Mouse (Mus musculus) hindbrain, embryonic 14.5 days (tissue): Measurements from ENCODE around the gene Ispd. TPM values are rescaled to one million over a fixed set of nuclear protein-coding genes. Genes with fewer than 3 reads are reported as not detected.

Experiments
- ATAC-seq: fragments of 200-750 bp; cut with Nextera tagmentation; 2 replicates; pipeline ENCODE4 v1.8.0; 2017; ENCODE audit warnings: moderate number of reproducible peaks, mild to moderate bottlenecking, moderate TSS enrichment, moderate library complexity; ENCODE audit not compliant: low FRiP score
- DNase-seq: peaks from one replicate; pipeline ENCODE4 v3.0.0-alpha.2; 2015; ENCODE audit warnings: low spot score
- H3K27ac ChIP-seq: fragments of 300-500 bp; sonication (generic); 2 replicates; pipeline ENCODE4 v1.5.1; 2014; ENCODE audit warnings: mild to moderate bottlenecking, moderate library complexity
- H3K27me3 ChIP-seq: fragments of 300-500 bp; sonication (generic); 2 replicates; pipeline ENCODE4 v1.6.1; 2014; ENCODE audit warnings: mild to moderate bottlenecking, low read length, mixed read lengths; ENCODE audit not compliant: control insufficient read depth, insufficient read depth
- H3K36me3 ChIP-seq: fragments of 300-500 bp; sonication (generic); replicated peaks from 2 replicates; pipeline ENCODE4 v1.6.1; 2014; ENCODE audit not compliant: control insufficient read depth, insufficient read depth
- H3K4me1 ChIP-seq: fragments of 300-500 bp; sonication (generic); replicated peaks from 2 replicates; pipeline ENCODE4 v1.6.1; 2014; ENCODE audit warnings: antibody characterized with exemption, low read length, mixed read lengths; ENCODE audit not compliant: control insufficient read depth, insufficient read depth
- H3K4me2 ChIP-seq: fragments of 300-500 bp; sonication (generic); replicated peaks from 2 replicates; pipeline ENCODE4 v1.6.1; 2014; ENCODE audit warnings: mild to moderate bottlenecking, moderate library complexity
- H3K4me3 ChIP-seq: fragments of 300-500 bp; sonication (generic); replicated peaks from 2 replicates; pipeline ENCODE4 v1.5.1; 2014; ENCODE audit warnings: mild to moderate bottlenecking, low read length
- H3K9ac ChIP-seq: fragments of 300-500 bp; sonication (generic); 2 replicates; pipeline ENCODE4 v1.6.1; 2014
- H3K9me3 ChIP-seq: fragments of 300-500 bp; sonication (generic); 2 replicates; pipeline ENCODE4 v1.6.1; 2016; ENCODE audit warnings: low read length; ENCODE audit not compliant: control insufficient read depth
- WGBS: fragments of 180-500 bp; shearing (Covaris S2); extraction: QIAGEN DNeasy Blood & Tissue Kit; methylation state at CpG from one replicate; pipeline ENCODE4 v1.1.7; 2014; 5-methylcytosine and 5-hydroxymethylcytosine counted together
- polyA plus RNA-seq: library from polyadenylated mRNA; unstranded; fragments of >200 nt; fragmentation: Nextera tagmentation; extraction: Ambion mirVana; gene quantifications from 2 replicates; pipeline ENCODE4 v1.2.1, GENCODE M21; 2014

The Ispd gene
- polyA plus RNA-seq, 1 experiment from 2014 or later = 14.9 TPM

- Histone ChIP-seq H3K27ac (no peak overlapping the region), H3K36me3 (no peaks in the 10 kb centered on the region), H3K4me2 (no peak overlapping the region), H3K4me3 (no peak overlapping the region), H3K27me3 (no peaks in the 10 kb centered on the region), H3K9me3 (no peaks in the 10 kb centered on the region), H3K9ac (no peak overlapping the region), H3K4me1 (peaks cover 10% of the 10 kb centered on the region; the same call in 1 of the 2 replicates)
- 80% methylated on average over 5 of the region's 5 CpGs for WGBS
- ATAC-seq (peak; percentile 54; the same call in 1 of the 2 replicates), DNase-seq (no peak)
These were observed 289.1 kb downstream of the Ispd start for GRCm38 (mm10) chr12:36670164-36670908.

GRCm38 (mm10) chr12:36670915-36671579 is 289.8 kb downstream of the Ispd start:
- ATAC-seq (peak; percentile 81), DNase-seq (peak; percentile 68)
- Histone ChIP-seq H3K27ac (no peak overlapping the region), H3K4me1 (peaks cover 10% of the 10 kb centered on the region; the same call in 1 of the 2 replicates), H3K27me3 (no peaks in the 10 kb centered on the region), H3K9ac (no peak overlapping the region), H3K4me2 (no peak overlapping the region), H3K36me3 (no peaks in the 10 kb centered on the region), H3K9me3 (no peaks in the 10 kb centered on the region), H3K4me3 (no peak overlapping the region)
- WGBS = 47% methylated on average over 10 of the region's 10 CpGs

GRCm38 (mm10) chr12:36674481-36674880 is 293.2 kb downstream of the Ispd start:
- Histone ChIP-seq H3K9me3 (no peaks in the 10 kb centered on the region), H3K27ac (no peak overlapping the region), H3K4me2 (no peak overlapping the region), H3K9ac (no peak overlapping the region), H3K27me3 (no peaks in the 10 kb centered on the region), H3K4me3 (no peak overlapping the region), H3K4me1 (no peaks in the 10 kb centered on the region), H3K36me3 (no peaks in the 10 kb centered on the region)
- no peak for ATAC-seq
- 50% methylated on average over 2 of the region's 2 CpGs for WGBS
- no peak for DNase-seq

GRCm38 (mm10) chr12:36678220-36678619 is 297.0 kb downstream of the Ispd start:
- no peak for DNase-seq
- 91% methylated on average over 4 of the region's 4 CpGs for WGBS
- H3K4me3 ChIP-seq = no peak overlapping the region
- ATAC-seq = peak; percentile 27; the same call in 1 of the 2 replicates
- H3K27me3 ChIP-seq = no peaks in the 10 kb centered on the region
- H3K36me3 ChIP-seq = no peaks in the 10 kb centered on the region
- no peaks in the 10 kb centered on the region for H3K9me3 ChIP-seq
- no peak overlapping the region for H3K27ac ChIP-seq
- no peaks in the 10 kb centered on the region for H3K4me1 ChIP-seq
- H3K9ac ChIP-seq = no peak overlapping the region
- H3K4me2 ChIP-seq = no peak overlapping the region

GRCm38 (mm10) chr12:36680883-36681505 is 299.7 kb downstream of the Ispd start:
- DNase-seq = no peak
- WGBS = 32% methylated on average over 2 of the region's 2 CpGs
- Histone ChIP-seq H3K4me3 (no peak overlapping the region), H3K36me3 (no peaks in the 10 kb centered on the region), H3K4me1 (no peaks in the 10 kb centered on the region), H3K27ac (no peak overlapping the region), H3K27me3 (no peaks in the 10 kb centered on the region), H3K9ac (no peak overlapping the region), H3K9me3 (no peaks in the 10 kb centered on the region), H3K4me2 (no peak overlapping the region)
- ATAC-seq = peak; percentile 48; the same call in 1 of the 2 replicates

GRCm38 (mm10) chr12:36681779-36682178 is 300.5 kb downstream of the Ispd start:
- no peak for DNase-seq
- Histone ChIP-seq H3K9ac (no peak overlapping the region), H3K27me3 (no peaks in the 10 kb centered on the region), H3K4me3 (no peak overlapping the region), H3K4me2 (no peak overlapping the region), H3K9me3 (no peaks in the 10 kb centered on the region), H3K27ac (no peak overlapping the region), H3K36me3 (no peaks in the 10 kb centered on the region), H3K4me1 (no peaks in the 10 kb centered on the region)
- 82% methylated on average over 6 of the region's 6 CpGs for WGBS
- no peak for ATAC-seq

GRCm38 (mm10) chr12:36694072-36694471 is 312.8 kb downstream of the Ispd start:
- Histone ChIP-seq H3K4me1 (0 out of 2 replicates have a peak, but pooled peaks cover 4% of the 10 kb centered on the region), H3K27me3 (no peaks in the 10 kb centered on the region), H3K4me3 (no peak overlapping the region), H3K27ac (no peak overlapping the region), H3K9ac (no peak overlapping the region), H3K9me3 (no peaks in the 10 kb centered on the region), H3K36me3 (no peaks in the 10 kb centered on the region), H3K4me2 (no peak overlapping the region)
- ATAC-seq (peak; percentile 66), DNase-seq (no peak)
- 81% methylated on average over 2 of the region's 2 CpGs for WGBS

GRCm38 (mm10) chr12:36704380-36704779 is 323.1 kb downstream of the Ispd start:
- Histone ChIP-seq H3K9ac (no peak overlapping the region), H3K27ac (no peak overlapping the region), H3K4me2 (no peak overlapping the region), H3K36me3 (no peaks in the 10 kb centered on the region), H3K27me3 (no peaks in the 10 kb centered on the region), H3K9me3 (no peaks in the 10 kb centered on the region), H3K4me1 (no peaks in the 10 kb centered on the region), H3K4me3 (no peak overlapping the region)
- WGBS = 53% methylated on average over 1 of the region's 1 CpGs
- DNase-seq = peak; percentile 49
- ATAC-seq = no peak

GRCm38 (mm10) chr12:36708810-36709209 is 327.6 kb downstream of the Ispd start:
- no peak for ATAC-seq

More at GRCm38 (mm10) chr12:36708810-36709209, 327.6 kb downstream of the Ispd start:
- Histone ChIP-seq H3K27me3 (no peaks in the 10 kb centered on the region), H3K4me2 (no peak overlapping the region), H3K4me3 (no peak overlapping the region), H3K4me1 (no peaks in the 10 kb centered on the region), H3K9ac (no peak overlapping the region), H3K9me3 (no peaks in the 10 kb centered on the region), H3K27ac (no peak overlapping the region), H3K36me3 (no peaks in the 10 kb centered on the region)
- no peak for DNase-seq
- 75% methylated on average over 1 of the region's 1 CpGs for WGBS
